Mouse (Mus musculus) ES-E14 (cell line): ENCODE data around the gene Itm2a. TPM values are rescaled to one million over a fixed set of nuclear protein-coding genes. Genes with fewer than 3 reads are reported as not detected.

ENCODE experiments used
- DNase-seq: peaks from one replicate; pipeline ENCODE4 v3.0.0-alpha.2; 2013; ENCODE audit warnings: low read depth, low spot score
- H3K27ac ChIP-seq: 2 replicates; pipeline ENCODE4 v1.5.1; 2012; ENCODE audit warnings: low read depth, mild to moderate bottlenecking, low read length, moderate library complexity, mixed read lengths; ENCODE audit not compliant: poor library complexity, insufficient read depth, severe bottlenecking
- H3K36me3 ChIP-seq: 2 replicates; pipeline ENCODE4 v1.6.1; 2012; ENCODE audit warnings: mild to moderate bottlenecking, low read length, moderate library complexity, mixed read lengths; ENCODE audit not compliant: control insufficient read depth, poor library complexity, insufficient read depth, severe bottlenecking
- H3K4me1 ChIP-seq, 2 experiments: fragments of 150-350 bp in 1 of 2; sonication (generic) in 1 of 2; 2 replicates each; pipeline ENCODE4 v1.6.1; 2012; ENCODE audit warnings: low read length in 2 of 2, mild to moderate bottlenecking in 1 of 2, mixed read lengths in 1 of 2; ENCODE audit not compliant: control insufficient read depth in 2 of 2, insufficient read depth in 2 of 2, poor library complexity in 1 of 2
- H3K4me3 ChIP-seq, 2 experiments: fragments of 150-350 bp in 1 of 2; sonication (generic) in 1 of 2; 2 replicates each; pipeline ENCODE4 v1.5.1; 2012; ENCODE audit warnings: low read length in 2 of 2, low read depth in 1 of 2, mild to moderate bottlenecking in 1 of 2, mixed read lengths in 1 of 2; ENCODE audit not compliant: insufficient read depth in 1 of 2, poor library complexity in 1 of 2, severe bottlenecking in 1 of 2
- H3K9ac ChIP-seq: 2 replicates; pipeline ENCODE4 v1.6.1; 2012; ENCODE audit warnings: low read depth, mild to moderate bottlenecking, low read length, mixed read lengths; ENCODE audit not compliant: poor library complexity, insufficient read depth, severe bottlenecking
- H3K9me3 ChIP-seq: fragments of 150-350 bp; sonication (generic); 2 replicates; pipeline ENCODE4 v1.6.1; 2012; ENCODE audit warnings: low read depth, mild to moderate bottlenecking, low read length; ENCODE audit not compliant: control insufficient read depth, insufficient read depth
- CHD2 ChIP-seq: IDR thresholded peaks from 2 replicates; pipeline ENCODE4 v1.6.1; 2014; ENCODE audit warnings: mild to moderate bottlenecking, low read depth, low read length, inconsistent platforms
- HCFC1 ChIP-seq: IDR thresholded peaks from 2 replicates; pipeline ENCODE4 v1.6.1; 2012; ENCODE audit warnings: low read length, inconsistent platforms, borderline replicate concordance; ENCODE audit not compliant: insufficient read depth
- MAFK ChIP-seq: IDR thresholded peaks from 2 replicates; pipeline ENCODE4 v1.6.1; 2014; ENCODE audit warnings: mild to moderate bottlenecking, low read depth, low read length, inconsistent platforms; ENCODE audit not compliant: insufficient read depth
- ZC3H11A ChIP-seq: IDR thresholded peaks from 2 replicates; pipeline ENCODE4 v1.6.1; 2012; ENCODE audit warnings: low read depth, mild to moderate bottlenecking, inconsistent platforms, low read length, borderline replicate concordance
- ZNF384 ChIP-seq: IDR thresholded peaks from 2 replicates; pipeline ENCODE4 v1.6.1; 2012; ENCODE audit warnings: low read depth, low read length, inconsistent platforms
- in situ Hi-C, 2 experiments: fragments of 600-800 bp; cut with MboI; formaldehyde crosslinking; loops; one replicate each; pipeline ENCODE4 v1.15.1; 2025; ENCODE audit warnings: low sequenced_read_pairs in 2 of 2, inconsistent platforms in 1 of 2; ENCODE audit not compliant: unreplicated experiment in 2 of 2
- total RNA-seq: library from RNA; depleted of rRNA; stranded (reverse); fragments of 300-350 nt; gene quantifications from 2 replicates; pipeline ENCODE4 v1.2.3, GENCODE M21; 2012; rRNA removed

The Itm2a gene
- total RNA-seq, 1 experiment = 30.7 TPM

GRCm38 (mm10) chrX:107415999-107416398 lies 12.8 kb upstream of the Itm2a start:
- no peak for DNase-seq
- Histone ChIP-seq H3K27ac (no peak overlapping the region), H3K36me3 (no peaks in the 10 kb centered on the region), H3K9me3 (no peaks in the 10 kb centered on the region), H3K9ac (no peak overlapping the region), H3K4me3 (no peak overlapping the region), H3K4me1 (no peaks in the 10 kb centered on the region)
- in situ Hi-C loops = no loop called here
- TF ChIP-seq HCFC1 (no peak), ZC3H11A (no peak), CHD2 (no peak), ZNF384 (no peak), MAFK (no peak)

GRCm38 (mm10) chrX:107402481-107402880 lies 695 bp downstream of the Itm2a start:
- no peak for TF ChIP-seq CHD2
- no peak for TF ChIP-seq ZNF384
- no peak for TF ChIP-seq ZC3H11A
- TF ChIP-seq HCFC1 = no peak
- TF ChIP-seq MAFK = no peak
- in situ Hi-C loops = no loop called here
- Histone ChIP-seq H3K27ac (no peak overlapping the region), H3K9ac (no peak overlapping the region), H3K4me1 (no peaks in the 10 kb centered on the region), H3K4me3 (peak overlapping the region; percentile 62 to 67), H3K36me3 (no peaks in the 10 kb centered on the region), H3K9me3 (no peaks in the 10 kb centered on the region)
- peak; percentile 0 for DNase-seq

DNA sequence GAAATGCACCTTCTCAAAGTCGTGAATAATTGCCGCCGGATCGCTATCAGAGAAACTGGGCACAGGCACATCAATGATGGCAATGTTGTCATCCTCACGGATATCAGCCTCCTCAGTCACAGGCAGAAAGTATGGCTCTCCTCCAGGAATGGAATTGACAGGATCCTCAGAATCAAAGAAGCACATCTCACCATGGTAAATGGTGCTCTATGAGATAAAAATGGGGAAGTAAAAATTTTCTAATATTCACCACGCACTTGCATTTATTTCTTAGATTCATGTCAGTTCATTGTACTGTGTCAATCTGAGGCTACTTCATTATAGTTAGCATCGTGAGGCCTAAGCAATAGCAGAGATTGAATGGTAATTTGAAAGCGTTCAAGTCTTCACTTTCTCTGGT lies 4.1 kb downstream of the Itm2a start:
- H3K4me1 ChIP-seq = no peaks in the 10 kb centered on the region
- no peak overlapping the region for H3K27ac ChIP-seq
- no peak overlapping the region for H3K4me3 ChIP-seq
- TF ChIP-seq ZC3H11A (no peak), ZNF384 (no peak), CHD2 (no peak), MAFK (no peak), HCFC1 (no peak)
- DNase-seq = no peak
- no peak overlapping the region for H3K9ac ChIP-seq
- in situ Hi-C loops = no loop called here
- H3K9me3 ChIP-seq = no peaks in the 10 kb centered on the region
- H3K36me3 ChIP-seq = no peaks in the 10 kb centered on the region

DNA sequence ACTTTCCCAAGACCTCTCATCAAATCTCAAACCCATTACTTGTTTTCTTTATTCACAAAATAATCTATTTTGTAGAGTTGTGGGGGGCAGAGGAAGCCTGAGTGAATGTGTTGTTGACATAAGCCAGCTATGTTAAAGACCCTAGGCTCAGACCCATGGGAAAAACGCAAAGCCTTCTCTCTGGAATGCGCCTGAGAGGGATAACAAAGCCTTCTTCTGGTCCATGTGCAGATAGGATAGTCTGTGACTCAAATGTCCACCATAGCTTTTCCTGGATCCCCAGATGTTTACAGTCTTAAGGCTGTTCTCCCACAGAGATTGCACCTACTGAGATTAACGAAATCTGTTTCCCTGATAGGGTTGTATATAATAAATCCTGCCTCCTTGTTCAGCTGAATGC lies 9.9 kb downstream of the Itm2a start:
- no peak for DNase-seq
- Histone ChIP-seq H3K4me1 (no peaks in the 10 kb centered on the region), H3K27ac (no peak overlapping the region), H3K4me3 (no peak overlapping the region), H3K9ac (no peak overlapping the region), H3K9me3 (no peaks in the 10 kb centered on the region), H3K36me3 (no peaks in the 10 kb centered on the region)
- no peak for TF ChIP-seq MAFK
- TF ChIP-seq ZNF384 = no peak
- TF ChIP-seq CHD2 = no peak
- no peak for TF ChIP-seq HCFC1
- TF ChIP-seq ZC3H11A = no peak
- in situ Hi-C loops = no loop called here

DNA sequence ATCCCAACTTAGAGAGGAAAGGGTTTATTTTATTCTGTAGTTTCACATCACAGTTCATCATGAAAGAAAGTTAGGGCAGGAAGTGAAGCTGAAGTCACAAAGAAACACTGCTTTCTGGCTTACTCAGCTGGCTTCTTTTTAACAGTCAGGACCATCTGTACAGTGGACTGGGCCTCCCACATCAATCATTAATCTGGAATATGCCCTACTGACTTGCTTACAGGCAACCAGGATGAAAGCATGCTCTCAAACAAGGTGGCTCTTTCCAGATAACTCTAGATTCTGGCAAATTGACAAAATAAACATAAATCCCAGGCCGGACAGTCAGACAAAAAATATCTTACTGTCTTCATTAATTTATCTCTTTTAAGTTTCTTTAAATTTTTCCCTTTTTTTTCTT lies 27.8 kb downstream of the Itm2a start:
- Histone ChIP-seq H3K4me1 (no peaks in the 10 kb centered on the region), H3K36me3 (no peaks in the 10 kb centered on the region), H3K4me3 (no peak overlapping the region), H3K9me3 (no peaks in the 10 kb centered on the region), H3K9ac (no peak overlapping the region), H3K27ac (no peak overlapping the region)
- in situ Hi-C loops = no loop called here
- no peak for TF ChIP-seq CHD2
- no peak for DNase-seq

Other genes starting within 250 kb of the Itm2a start
- 0.09 TPM in 1 of 2 replicates, not detected in the other for gene Gpr174, start 147.5 kb downstream of the Itm2a start, total RNA-seq